ENCODE assay signal across 8 mouse cellular contexts in genomic region chr2:35109141-35109923, GRCm38 (mm10). TPM values are rescaled to one million over a fixed set of nuclear protein-coding genes. Genes with fewer than 3 reads are reported as not detected.
A peak's percentile ranks its signal among the peaks of the same experiment; 100 is the strongest.
DNase-seq lines count a peak whose midpoint lies in the region; ATAC-seq and TF ChIP-seq lines count a peak whose summit lies in the region.

Gene Cntrl, plus strand, starts transcription at chr2:35109492.

- no peaks in the 10 kb centered on the region for H3K9me3 ChIP-seq in heart, embryonic 10.5 days
- no peaks in the 10 kb centered on the region for H3K9me3 ChIP-seq in kidney, embryonic 16.5 days (ENCODE audit: low read length)

- H3K27ac ChIP-seq in bone marrow macrophage, adult 2 months (ENCODE audit: insufficient read depth, low read depth, low read length): peak within 1 kb of the TSS; percentile 78
- peak within 1 kb of the TSS; percentile 55 for H3K27ac ChIP-seq in embryonic fibroblast, embryonic 13.5 days (ENCODE audit: insufficient read depth, low read length)
- H3K27ac ChIP-seq in heart, embryonic 10.5 days: peak within 1 kb of the TSS; percentile 94
- H3K27ac ChIP-seq in kidney, embryonic 16.5 days (ENCODE audit: low read length): peak within 1 kb of the TSS; percentile 87
- peak within 1 kb of the TSS; percentile 88 for H3K27ac ChIP-seq in liver, adult 2 months (replicated peaks; ENCODE audit: insufficient read depth, low read depth, low read length)

- peak; percentile 97 for ATAC-seq in kidney, embryonic 16.5 days (ENCODE audit: low FRiP score, low TSS enrichment)

- H3K79me2 ChIP-seq in liver, adult 2 months (ENCODE audit: control insufficient read depth, insufficient read depth, low read length): peaks cover 5% of the 10 kb centered on the region; the same call in 1 of the 2 replicates
- no peaks in the 10 kb centered on the region for H3K79me2 ChIP-seq in myocyte (ENCODE audit: control insufficient read depth, insufficient read depth)

- WGBS in heart, embryonic 10.5 days: under 1% methylated on average over 61 of the region's 62 CpGs
- 0% methylated on average over 55 of the region's 62 CpGs for WGBS in kidney, embryonic 16.5 days
- 1% methylated on average over 59 of the region's 62 CpGs for WGBS in liver, adult 2 months

- TF ChIP-seq POLR2A in bone marrow macrophage, adult 2 months (IDR thresholded peaks at IDR 0.05; ENCODE audit: borderline replicate concordance, low read depth, low read length): 0 out of 2 replicates have a peak, but pooled peaks have one; percentile 39
- TF ChIP-seq POLR2A in embryonic fibroblast, embryonic 13.5 days (IDR thresholded peaks at IDR 0.05; ENCODE audit: low read depth, low read length): peak; percentile 68
- peak; percentile 61; the same call in 1 of the 2 replicates for TF ChIP-seq POLR2A in liver, adult 2 months (IDR thresholded peaks at IDR 0.05; ENCODE audit: extremely low read depth, insufficient read depth, low read length)
- peak; percentile 65 for TF ChIP-seq POLR2A in myocyte (IDR thresholded peaks at IDR 0.05; ENCODE audit: insufficient read length, low read depth)

- H3K9ac ChIP-seq in kidney, embryonic 16.5 days (replicated peaks; ENCODE audit: low read length): peak within 1 kb of the TSS; percentile 80
- H3K9ac ChIP-seq in liver, adult 2 months (ENCODE audit: low read depth, low read length): peak within 1 kb of the TSS; percentile 95

- peaks cover 4% of the 10 kb centered on the region for H3K36me3 ChIP-seq in heart, embryonic 10.5 days
- no peaks in the 10 kb centered on the region for H3K36me3 ChIP-seq in kidney, embryonic 16.5 days (ENCODE audit: insufficient read depth, low read length)
- H3K36me3 ChIP-seq in liver, adult 2 months (ENCODE audit: control insufficient read depth, insufficient read depth, low read length): peaks cover 5% of the 10 kb centered on the region; the same call in 1 of the 2 replicates
- H3K36me3 ChIP-seq in myocyte (ENCODE audit: control insufficient read depth, insufficient read depth): no peaks in the 10 kb centered on the region
- 0 out of 2 replicates have a peak, but pooled peaks cover 4% of the 10 kb centered on the region for H3K36me3 ChIP-seq in splenic B cell, adult 2 months (ENCODE audit: control insufficient read depth, insufficient read depth, low read length, poor library complexity, severe bottlenecking)

- peak within 1 kb of the TSS; percentile 93 for H3K4me3 ChIP-seq in bone marrow macrophage, adult 2 months (ENCODE audit: insufficient read depth, low read length)
- H3K4me3 ChIP-seq in embryonic fibroblast, embryonic 13.5 days (ENCODE audit: insufficient read depth, low read length): peak within 1 kb of the TSS; percentile 87
- peak within 1 kb of the TSS; percentile 89 for H3K4me3 ChIP-seq in heart, embryonic 10.5 days
- H3K4me3 ChIP-seq in kidney, embryonic 16.5 days (ENCODE audit: low read length): peak within 1 kb of the TSS; percentile 80
- H3K4me3 ChIP-seq in liver, adult 2 months (ENCODE audit: insufficient read depth, low read depth, low read length): peak within 1 kb of the TSS; percentile 93
- H3K4me3 ChIP-seq in myocyte: peak within 1 kb of the TSS; percentile 40

- H3ac ChIP-seq in myocyte (ENCODE audit: control insufficient read depth, insufficient read length): peak within 1 kb of the TSS; percentile 65

- peak; percentile 98 for DNase-seq in A20 (ENCODE audit: low read depth, low spot score)
- peak; percentile 97 for DNase-seq in heart, embryonic 10.5 days (ENCODE audit: low spot score)
- peak; percentile 71 for DNase-seq in liver, adult 2 months (ENCODE audit: extremely low read depth, low read depth, low spot score)
- DNase-seq in splenic B cell, adult 2 months (ENCODE audit: low read depth, low spot score): peak; percentile 96

- TF ChIP-seq CTCF in bone marrow macrophage, adult 2 months (IDR thresholded peaks at IDR 0.05; ENCODE audit: low read depth, low read length): no peak
- no peak for TF ChIP-seq CTCF in embryonic fibroblast, embryonic 13.5 days (IDR thresholded peaks at IDR 0.05; ENCODE audit: borderline replicate concordance, insufficient read depth, low read length)
- TF ChIP-seq CTCF in liver, adult 2 months (IDR thresholded peaks at IDR 0.05; ENCODE audit: low read depth, low read length): no peak

- peak within 1 kb of the TSS; percentile 65 for H3K4me2 ChIP-seq in kidney, embryonic 16.5 days (replicated peaks; ENCODE audit: low read depth, low read length)
- H3K4me2 ChIP-seq in myocyte (ENCODE audit: low read depth): peak within 1 kb of the TSS; percentile 84

- no peaks in the 10 kb centered on the region for H3K27me3 ChIP-seq in heart, embryonic 10.5 days (ENCODE audit: insufficient read depth, poor library complexity, severe bottlenecking)
- H3K27me3 ChIP-seq in kidney, embryonic 16.5 days (ENCODE audit: insufficient read depth, low read length): no peaks in the 10 kb centered on the region
- H3K27me3 ChIP-seq in liver, adult 2 months (ENCODE audit: control insufficient read depth, insufficient read depth, low read length): no peaks in the 10 kb centered on the region
- no peaks in the 10 kb centered on the region for H3K27me3 ChIP-seq in myocyte (ENCODE audit: control insufficient read depth, insufficient read depth, insufficient read length)
- H3K27me3 ChIP-seq in splenic B cell, adult 2 months (ENCODE audit: control insufficient read depth, insufficient read depth, low read length, poor library complexity, severe bottlenecking): no peaks in the 10 kb centered on the region

- peaks cover 9% of the 10 kb centered on the region for H3K4me1 ChIP-seq in bone marrow macrophage, adult 2 months (ENCODE audit: control insufficient read depth, insufficient read depth, low read length)
- H3K4me1 ChIP-seq in embryonic fibroblast, embryonic 13.5 days (ENCODE audit: control insufficient read depth, insufficient read depth, low read length): peaks cover 2% of the 10 kb centered on the region; the same call in 1 of the 2 replicates
- peaks cover 12% of the 10 kb centered on the region for H3K4me1 ChIP-seq in heart, embryonic 10.5 days
- no peaks in the 10 kb centered on the region for H3K4me1 ChIP-seq in kidney, embryonic 16.5 days (ENCODE audit: insufficient read depth, low read length)
- peaks cover 15% of the 10 kb centered on the region for H3K4me1 ChIP-seq in liver, adult 2 months (ENCODE audit: control insufficient read depth, insufficient read depth, low read length)

TF ChIP-seq in myocyte, 11 proteins besides CTCF, POLR2A, EP300 and RAD21:
- TF ChIP-seq MYOG (IDR thresholded peaks at IDR 0.05; ENCODE audit: control insufficient read depth in 1 of 3, insufficient read depth in 1 of 3, insufficient read length in 2 of 3, low read depth in 2 of 3): no peak
- TF ChIP-seq SRF (IDR thresholded peaks at IDR 0.05; ENCODE audit: control insufficient read depth, insufficient read length, low read depth): no peak
- TF ChIP-seq MYOD1 (IDR thresholded peaks at IDR 0.05; ENCODE audit: control insufficient read depth in 1 of 3, insufficient read length in 2 of 3, low read depth in 2 of 3): no peak
- TF ChIP-seq POLR2AphosphoS2 (IDR thresholded peaks at IDR 0.05; ENCODE audit: insufficient read length, low read depth): peak; percentile 52
- no peak for TF ChIP-seq TCF12 (IDR thresholded peaks at IDR 0.05; ENCODE audit: insufficient read depth, poor library complexity, severe bottlenecking)
- TF ChIP-seq E2F4 (IDR thresholded peaks at IDR 0.05; ENCODE audit: insufficient read depth): peak; percentile 67

RNA-seq across cellular contexts. Expression of gene Cntrl, which starts in this region (rescaled TPM):
- 45.2 and 46.0 TPM in 2 replicates for polyA plus RNA-seq in bone marrow macrophage, adult 2 months (2012; ENCODE audit: insufficient read depth, insufficient read length, missing spikeins)
- 14.3 and 24.4 TPM in 2 replicates for polyA plus RNA-seq in embryonic fibroblast, embryonic 13.5 days (2011; ENCODE audit: insufficient read length, low read depth, missing spikeins)
- 18.4 and 19.0 TPM in 2 replicates for polyA plus RNA-seq in heart, embryonic 10.5 days (2016; fragmentation: Nextera tagmentation; extraction: Ambion mirVana)
- 21.2 and 25.2 TPM in 2 replicates for polyA plus RNA-seq in kidney, embryonic 16.5 days (2015; fragmentation: Nextera tagmentation; extraction: Ambion mirVana)
- total RNA-seq in liver, adult 2 months (2014; rRNA removed): 13.0 and 22.8 TPM in 2 replicates
- 4.9 and 6.1 TPM in 2 replicates for polyA plus RNA-seq in liver, adult 2 months (2012; rRNA removed)
- polyA plus RNA-seq in myocyte (2012; fragmentation: generic; extraction: Trizol): 2.6 TPM

Comparison
In these comparisons a context has a peak if more than half of its experiments do, and no peak if none do; other contexts are left out.
1. Peak in every context shown above with its lines: DNase-seq, ATAC-seq, H3K4me3 ChIP-seq and H3K27ac ChIP-seq.
2. H3K4me3 ChIP-seq: peak in every context shown above with its lines; median percentile 93 in bone marrow macrophage, adult 2 months; 93 in liver, adult 2 months; 89 in heart, embryonic 10.5 days; 87 in embryonic fibroblast, embryonic 13.5 days; 80 in kidney, embryonic 16.5 days; 40 in myocyte.